7 mouse cellular contexts compared by ENCODE assay signal in the genomic region with DNA sequence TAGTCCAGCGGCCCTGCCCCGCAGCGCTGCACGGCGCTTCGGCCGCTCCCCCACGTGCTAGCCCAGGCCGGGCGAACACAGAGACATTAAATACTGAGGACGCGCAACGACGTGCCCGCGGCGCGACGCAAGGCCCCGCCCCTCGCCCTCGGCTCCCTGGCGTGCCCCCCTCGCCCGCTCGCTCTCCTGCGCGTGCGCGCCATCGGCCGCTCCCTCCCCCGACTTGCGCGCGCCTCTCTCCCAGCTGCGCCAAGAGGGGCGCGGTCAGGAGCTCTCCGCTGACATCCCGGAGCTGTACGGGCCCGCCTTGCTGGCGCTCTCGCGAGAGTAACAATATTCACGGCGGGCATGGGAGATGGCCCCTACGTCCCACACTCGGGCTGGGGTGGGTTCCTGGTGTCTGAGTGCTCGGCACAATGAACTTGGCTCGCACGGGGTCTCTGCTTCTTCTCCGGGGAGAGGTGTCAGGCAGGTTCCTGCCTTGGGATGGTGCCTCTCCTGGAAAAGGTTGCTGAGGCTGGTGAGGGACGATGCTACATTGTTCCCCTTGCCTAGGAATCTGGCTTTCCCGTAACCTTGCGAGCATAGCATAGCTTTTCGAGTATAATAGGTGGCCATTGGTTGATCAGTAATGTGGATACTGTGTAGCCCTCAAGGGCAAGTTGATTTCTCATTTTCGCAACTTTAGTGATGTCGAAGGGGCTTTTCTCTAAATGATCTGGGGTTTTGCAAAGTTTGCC. TPM values are rescaled to one million over a fixed set of nuclear protein-coding genes. Genes with fewer than 3 reads are reported as not detected.
A peak's percentile ranks its signal among the peaks of the same experiment; 100 is the strongest.
DNase-seq lines count a peak whose midpoint lies in the region; ATAC-seq and TF ChIP-seq lines count a peak whose summit lies in the region.

Gene Akap1 (minus strand): TSS at position 129 of the 740 bp plus-strand sequence.

- H3K27ac ChIP-seq in intestine, embryonic 16.5 days (ENCODE audit: low read length): peak within 1 kb of the TSS; percentile 88
- peak within 1 kb of the TSS; percentile 82 for H3K27ac ChIP-seq in midbrain, embryonic 11.5 days (ENCODE audit: low read depth, low read length)
- peak within 1 kb of the TSS; percentile 89 for H3K27ac ChIP-seq in small intestine, adult 2 months (ENCODE audit: insufficient read depth, low read depth, low read length)

- H3K4me3 ChIP-seq in intestine, embryonic 16.5 days (ENCODE audit: low read length): peak within 1 kb of the TSS; percentile 87
- peak within 1 kb of the TSS; percentile 70 for H3K4me3 ChIP-seq in midbrain, embryonic 11.5 days (ENCODE audit: low read depth, low read length)
- peak within 1 kb of the TSS; percentile 71 for H3K4me3 ChIP-seq in small intestine, adult 2 months (ENCODE audit: low read depth, low read length)

- no peaks in the 10 kb centered on the region for H3K36me3 ChIP-seq in intestine, embryonic 16.5 days (ENCODE audit: control insufficient read depth, insufficient read depth, low read length)
- H3K36me3 ChIP-seq in midbrain, embryonic 11.5 days (ENCODE audit: control insufficient read depth, insufficient read depth, low read length): no peaks in the 10 kb centered on the region
- no peaks in the 10 kb centered on the region for H3K36me3 ChIP-seq in small intestine, adult 2 months (ENCODE audit: control insufficient read depth, insufficient read depth, low read length)

- peak; percentile 79 for TF ChIP-seq POLR2A in small intestine, adult 2 months (IDR thresholded peaks at IDR 0.05; ENCODE audit: low read depth, low read length)

- DNase-seq in adrenal gland, adult 2 months: peak; percentile 100
- DNase-seq in embryo, embryonic 11.5 days (ENCODE audit: low read depth, low spot score): peak; percentile 96
- DNase-seq in gastrocnemius, postnatal 4 days (ENCODE audit: low spot score in 2 of 2): peak; percentile 97
- peak; percentile 95 to 98 for DNase-seq in left cerebral cortex, postnatal 36 days (ENCODE audit: low spot score in 2 of 2)
- peak; percentile 100 for DNase-seq in midbrain, embryonic 11.5 days (ENCODE audit: low spot score, missing footprints)

- intact Hi-C loops in left cerebral cortex, postnatal 36 days (cut with DNase I): no loop called here

- H3K9me3 ChIP-seq in intestine, embryonic 16.5 days (ENCODE audit: control insufficient read depth, low read length): no peaks in the 10 kb centered on the region
- no peaks in the 10 kb centered on the region for H3K9me3 ChIP-seq in midbrain, embryonic 11.5 days (ENCODE audit: control insufficient read depth, low read length)

- H3K9ac ChIP-seq in intestine, embryonic 16.5 days (ENCODE audit: low read depth, low read length): peak within 1 kb of the TSS; percentile 87
- peak within 1 kb of the TSS; percentile 94 for H3K9ac ChIP-seq in midbrain, embryonic 11.5 days (ENCODE audit: low read length)

- H3K4me2 ChIP-seq in intestine, embryonic 16.5 days (ENCODE audit: low read depth, low read length): peak within 1 kb of the TSS; percentile 89
- peak within 1 kb of the TSS; percentile 99 for H3K4me2 ChIP-seq in midbrain, embryonic 11.5 days

- TF ChIP-seq CTCF in small intestine, adult 2 months (IDR thresholded peaks at IDR 0.05; ENCODE audit: extremely low read depth, insufficient read length, insufficient replicate concordance, low read depth, low read length): no peak

- WGBS in intestine, embryonic 16.5 days: 2% methylated on average over 59 of the region's 60 CpGs
- whole genome bisulfite sequencing in midbrain, embryonic 11.5 days: 2% methylated on average over 59 of the region's 60 CpGs
- WGBS in small intestine, adult 2 months: 2% methylated on average over 60 of the region's 60 CpGs

- peak; percentile 96 for ATAC-seq in intestine, embryonic 16.5 days
- peak; percentile 98 for ATAC-seq in midbrain, embryonic 11.5 days (ENCODE audit: low FRiP score)

- peaks cover 24% of the 10 kb centered on the region for H3K4me1 ChIP-seq in intestine, embryonic 16.5 days (ENCODE audit: control insufficient read depth, insufficient read depth, low read length)
- peaks cover 20% of the 10 kb centered on the region for H3K4me1 ChIP-seq in midbrain, embryonic 11.5 days (ENCODE audit: control insufficient read depth, insufficient read depth, low read length)
- H3K4me1 ChIP-seq in small intestine, adult 2 months (ENCODE audit: control insufficient read depth, insufficient read depth, insufficient read length, low read length): peaks cover 6% of the 10 kb centered on the region; the same call in 1 of the 2 replicates

- no peaks in the 10 kb centered on the region for H3K27me3 ChIP-seq in intestine, embryonic 16.5 days (replicated peaks; ENCODE audit: control insufficient read depth, insufficient read depth, low read length)
- H3K27me3 ChIP-seq in midbrain, embryonic 11.5 days (ENCODE audit: control insufficient read depth, insufficient read depth, low read length): no peaks in the 10 kb centered on the region; the same call in 1 of the 2 replicates
- no peaks in the 10 kb centered on the region for H3K27me3 ChIP-seq in small intestine, adult 2 months (ENCODE audit: control insufficient read depth, insufficient read depth, low read length)

RNA-seq across cellular contexts. Expression of gene Akap1, which starts in this region (rescaled TPM):
- total RNA-seq in adrenal gland, adult 2 months (2021): 100 to 1,000 TPM in 1 of 2 experiments, 10 to 100 TPM in 1; 95.0 to 144 TPM
- 54.2 and 59.5 TPM in 2 replicates for polyA plus RNA-seq in adrenal gland, adult 2 months (2012; rRNA removed)
- total RNA-seq in gastrocnemius, postnatal 4 days (2021): 10 to 100 TPM; 85.1 to 86.5 TPM
- 27.5 and 28.7 TPM in 2 replicates for polyA plus RNA-seq in intestine, embryonic 16.5 days (2015; fragmentation: Nextera tagmentation; extraction: Ambion mirVana)
- 10 to 100 TPM; 41.6 to 43.1 TPM for total RNA-seq in left cerebral cortex, postnatal 36 days (2021)
- polyA plus RNA-seq in midbrain, embryonic 11.5 days (2014; fragmentation: Nextera tagmentation; extraction: Ambion mirVana): 13.0 and 13.6 TPM in 2 replicates
- polyA plus RNA-seq in small intestine, adult 2 months (2012; rRNA removed): 17.2 and 23.9 TPM in 2 replicates

Comparison
In these comparisons a context has a peak if more than half of its experiments do, and no peak if none do; other contexts are left out.
1. Peak in every context shown above with its lines: DNase-seq, ATAC-seq, H3K4me3 ChIP-seq and H3K27ac ChIP-seq.